Mouse (Mus musculus) bone marrow macrophage, adult 2 months (primary cell): ENCODE results near the gene Fam219a.

Source experiments
- CTCF ChIP-seq: IDR thresholded peaks from 2 replicates; pipeline ENCODE4 v1.5.1; 2012; ENCODE audit warnings: low read depth, mild to moderate bottlenecking, low read length, moderate library complexity
- POLR2A ChIP-seq: IDR thresholded peaks from 2 replicates; pipeline ENCODE4 v1.6.1; 2012; ENCODE audit warnings: mild to moderate bottlenecking, low read depth, low read length, borderline replicate concordance

DNA sequence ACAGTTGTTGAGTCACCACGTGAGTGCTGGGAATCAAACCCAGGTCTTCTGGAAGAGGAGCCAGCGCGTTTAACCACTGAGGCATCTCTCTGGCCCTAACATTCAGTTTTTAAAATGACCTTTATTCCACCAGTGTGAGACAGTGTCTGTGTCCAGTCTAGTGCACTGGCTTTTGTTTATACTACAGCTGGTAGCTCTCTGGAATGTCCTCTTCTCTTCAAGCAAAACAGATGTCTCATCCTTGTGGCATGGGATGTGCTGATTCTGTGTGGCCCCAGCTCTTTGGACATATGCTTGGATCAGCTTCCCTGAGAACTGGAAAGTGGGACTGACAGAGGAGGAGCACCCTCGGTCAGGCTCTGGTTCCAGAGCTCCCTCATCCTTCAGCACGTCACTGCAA is 34.5 kb downstream of the Fam219a start:
- TF ChIP-seq CTCF (no peak), POLR2A (no peak)
